In genomic region chr8:94412518-94412917, GRCm38 (mm10) we compare ENCODE assay signal across 22 mouse cellular contexts. TPM values are rescaled to one million over a fixed set of nuclear protein-coding genes. Genes with fewer than 3 reads are reported as not detected.
"Had no signal": no experiment of that assay in that cellular context is flagged by ENCODE, and none has a peak within 500 bp of the region (broad histone marks: within the 10 kb centered on the region; RNA-seq: fewer than 3 reads in every experiment).

No protein-coding gene starts in this region.

- H3K27ac ChIP-seq: liver, embryonic 15.5 days; lung, embryonic 15.5 days; macrophage; midbrain, embryonic 10.5 days; midbrain, embryonic 12.5 days; neural tube, embryonic 13.5 days; stomach, embryonic 15.5 days; stomach, postnatal 0 days had no signal

- H3K4me1 ChIP-seq: lung, embryonic 15.5 days; midbrain, embryonic 10.5 days; midbrain, embryonic 12.5 days; neural tube, embryonic 13.5 days; stomach, embryonic 15.5 days had no signal

- H3K9me3 ChIP-seq: liver, embryonic 15.5 days; lung, embryonic 15.5 days; midbrain, embryonic 10.5 days; midbrain, embryonic 12.5 days; neural tube, embryonic 13.5 days; stomach, embryonic 15.5 days had no signal

- DNase-seq: liver, postnatal 0 days; lung, adult 2 months; lung, postnatal 14 days; lung, postnatal 36 days; midbrain, embryonic 14.5 days; right cerebral cortex, postnatal 14 days; spleen, adult 18-20 months; thymus, adult 2 months; thymus, postnatal 25 days; thymus, postnatal 4 days had no signal

- H3K9ac ChIP-seq: liver, embryonic 15.5 days; liver, postnatal 0 days; lung, embryonic 15.5 days; midbrain, embryonic 12.5 days; neural tube, embryonic 13.5 days; stomach, embryonic 15.5 days had no signal

- ATAC-seq: liver, postnatal 0 days; lung, postnatal 0 days; midbrain, embryonic 16.5 days had no signal

- H3K36me3 ChIP-seq: liver, embryonic 15.5 days; lung, embryonic 15.5 days; midbrain, embryonic 10.5 days; midbrain, embryonic 12.5 days; neural tube, embryonic 13.5 days; stomach, embryonic 15.5 days had no signal

- H3K4me2 ChIP-seq: liver, embryonic 15.5 days; lung, embryonic 15.5 days; midbrain, embryonic 12.5 days; neural tube, embryonic 13.5 days; stomach, embryonic 15.5 days had no signal

- H3K27me3 ChIP-seq: liver, embryonic 15.5 days; lung, embryonic 15.5 days; midbrain, embryonic 12.5 days; neural tube, embryonic 13.5 days; stomach, embryonic 15.5 days had no signal

- H3K4me3 ChIP-seq: liver, embryonic 15.5 days; lung, embryonic 15.5 days; midbrain, embryonic 10.5 days; midbrain, embryonic 12.5 days; myocyte; neural tube, embryonic 13.5 days; stomach, embryonic 15.5 days had no signal

RNA-seq across cellular contexts. Expression of gene Nlrc5, which starts 21.6 kb away (rescaled TPM):
- polyA plus RNA-seq: neural tube, embryonic 11.5 days had no signal
